Mouse (Mus musculus) spleen, adult 2 months (tissue): ENCODE measurements around the gene Abtb1. TPM values are rescaled to one million over a fixed set of nuclear protein-coding genes. Genes with fewer than 3 reads are reported as not detected.

Experiments used
- DNase-seq, 2 experiments: peaks; one replicate each; pipeline versions ENCODE4 v3.0.0 to v3.0.0-alpha.2; 2012 to 2021; ENCODE audit warnings: low spot score in 2 of 2, low read depth in 1 of 2
- H3K27ac ChIP-seq: fragments of 200-500 bp; 2 replicates; pipeline ENCODE4 v1.5.1; 2012; ENCODE audit warnings: low read length, inconsistent platforms; ENCODE audit not compliant: insufficient read depth
- H3K27me3 ChIP-seq: fragments of 200-500 bp; 2 replicates; pipeline ENCODE4 v1.6.1; 2012; ENCODE audit warnings: mild to moderate bottlenecking, moderate library complexity, low read length, inconsistent platforms; ENCODE audit not compliant: control insufficient read depth, insufficient read depth
- H3K36me3 ChIP-seq: fragments of 200-500 bp; 2 replicates; pipeline ENCODE4 v1.6.1; 2012; ENCODE audit warnings: mild to moderate bottlenecking, low read length, inconsistent platforms; ENCODE audit not compliant: control insufficient read depth, insufficient read depth
- H3K4me1 ChIP-seq: fragments of 200-500 bp; 2 replicates; pipeline ENCODE4 v1.6.1; 2011; ENCODE audit warnings: inconsistent platforms; ENCODE audit not compliant: control insufficient read depth, insufficient read depth, insufficient read length
- H3K4me3 ChIP-seq: fragments of 200-500 bp; 2 replicates; pipeline ENCODE4 v1.5.1; 2011; ENCODE audit warnings: mild to moderate bottlenecking, inconsistent platforms; ENCODE audit not compliant: insufficient read depth, insufficient read length; ENCODE audit errors: extremely low read depth
- CTCF ChIP-seq: fragments of 200-500 bp; IDR thresholded peaks from 2 replicates; pipeline ENCODE4 v1.5.1; 2011; ENCODE audit warnings: mild to moderate bottlenecking, inconsistent platforms; ENCODE audit not compliant: insufficient read depth, insufficient read length, insufficient replicate concordance; ENCODE audit errors: extremely low read depth
- POLR2A ChIP-seq: fragments of 200-500 bp; IDR thresholded peaks from 2 replicates; pipeline ENCODE4 v1.6.1; 2011; ENCODE audit warnings: low read depth, low read length, inconsistent platforms
- WGBS: fragments of 180-500 bp; shearing (Covaris S2); methylation state at CpG from one replicate; pipeline ENCODE4 v1.1.7; 2018; 5-methylcytosine and 5-hydroxymethylcytosine counted together
- polyA plus RNA-seq: library from polyadenylated mRNA; depleted of rRNA; stranded (reverse); fragments of >200 nt; gene quantifications from 2 replicates; pipeline ENCODE4 v1.2.3, GENCODE M21; 2012; rRNA removed

The Abtb1 gene
- polyA plus RNA-seq, 1 experiment: 80.8 TPM

DNA sequence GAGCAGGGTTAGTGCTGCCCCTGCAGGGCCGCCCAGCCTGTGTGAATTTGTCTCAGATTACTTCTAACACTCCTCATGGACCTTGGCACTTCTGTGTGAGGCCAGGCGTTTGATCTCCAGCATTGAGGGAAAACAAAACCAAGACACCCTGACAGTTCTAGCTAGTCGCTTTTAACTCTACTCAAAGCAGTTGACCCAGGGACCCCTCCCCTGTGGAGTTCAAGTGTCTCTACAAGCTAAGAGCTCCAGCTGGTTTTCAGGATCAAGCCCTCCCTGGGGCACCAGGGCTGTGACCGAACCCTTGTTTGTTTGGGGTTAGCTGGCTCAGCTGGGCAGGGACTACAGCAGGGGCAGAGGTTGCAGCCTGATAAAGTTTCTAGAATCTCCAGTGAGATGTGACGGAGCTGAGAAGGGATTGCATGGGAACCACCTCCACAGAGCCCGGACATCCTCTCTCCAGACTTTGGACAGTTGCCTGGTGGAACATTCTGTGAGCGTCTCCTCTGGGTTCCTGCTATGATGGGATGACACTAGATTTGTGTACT lies 49.6 kb downstream of the Abtb1 start:
- TF ChIP-seq CTCF: no peak
- TF ChIP-seq POLR2A: no peak
- Histone ChIP-seq H3K36me3 (no peaks in the 10 kb centered on the region), H3K4me3 (no peak overlapping the region), H3K4me1 (no peaks in the 10 kb centered on the region), H3K27me3 (no peaks in the 10 kb centered on the region), H3K27ac (no peak overlapping the region)
- DNase-seq: no peak
- 89% methylated on average over 7 of the region's 7 CpGs for WGBS

- no peak for DNase-seq
- WGBS: 81% methylated on average over 9 of the region's 9 CpGs
- no peaks in the 10 kb centered on the region for H3K4me1 ChIP-seq
- H3K27ac ChIP-seq: no peak overlapping the region
- TF ChIP-seq POLR2A (no peak), CTCF (no peak)
- no peaks in the 10 kb centered on the region for H3K36me3 ChIP-seq
- H3K4me3 ChIP-seq: no peak overlapping the region
- no peaks in the 10 kb centered on the region for H3K27me3 ChIP-seq
Observed at GRCm38 (mm10) chr6:88791299-88791698, 50.5 kb downstream of the Abtb1 start.

GRCm38 (mm10) chr6:88788219-88788618 lies 53.6 kb downstream of the Abtb1 start:
- Histone ChIP-seq H3K4me1 (no peaks in the 10 kb centered on the region; the same call in 1 of the 2 replicates), H3K27ac (no peak overlapping the region), H3K27me3 (no peaks in the 10 kb centered on the region), H3K36me3 (no peaks in the 10 kb centered on the region), H3K4me3 (no peak overlapping the region)
- WGBS: 92% methylated on average over 11 of the region's 11 CpGs
- TF ChIP-seq CTCF (no peak), POLR2A (no peak)
- DNase-seq: no peak

- Histone ChIP-seq H3K4me3 (no peak overlapping the region), H3K36me3 (no peaks in the 10 kb centered on the region), H3K27ac (no peak overlapping the region), H3K27me3 (no peaks in the 10 kb centered on the region), H3K4me1 (no peaks in the 10 kb centered on the region; the same call in 1 of the 2 replicates)
- 89% methylated on average over 14 of the region's 14 CpGs for whole genome bisulfite sequencing
- TF ChIP-seq POLR2A: no peak
- no peak for TF ChIP-seq CTCF
- no peak for DNase-seq
Observed at GRCm38 (mm10) chr6:88787496-88787895, 54.3 kb downstream of the Abtb1 start.

DNA sequence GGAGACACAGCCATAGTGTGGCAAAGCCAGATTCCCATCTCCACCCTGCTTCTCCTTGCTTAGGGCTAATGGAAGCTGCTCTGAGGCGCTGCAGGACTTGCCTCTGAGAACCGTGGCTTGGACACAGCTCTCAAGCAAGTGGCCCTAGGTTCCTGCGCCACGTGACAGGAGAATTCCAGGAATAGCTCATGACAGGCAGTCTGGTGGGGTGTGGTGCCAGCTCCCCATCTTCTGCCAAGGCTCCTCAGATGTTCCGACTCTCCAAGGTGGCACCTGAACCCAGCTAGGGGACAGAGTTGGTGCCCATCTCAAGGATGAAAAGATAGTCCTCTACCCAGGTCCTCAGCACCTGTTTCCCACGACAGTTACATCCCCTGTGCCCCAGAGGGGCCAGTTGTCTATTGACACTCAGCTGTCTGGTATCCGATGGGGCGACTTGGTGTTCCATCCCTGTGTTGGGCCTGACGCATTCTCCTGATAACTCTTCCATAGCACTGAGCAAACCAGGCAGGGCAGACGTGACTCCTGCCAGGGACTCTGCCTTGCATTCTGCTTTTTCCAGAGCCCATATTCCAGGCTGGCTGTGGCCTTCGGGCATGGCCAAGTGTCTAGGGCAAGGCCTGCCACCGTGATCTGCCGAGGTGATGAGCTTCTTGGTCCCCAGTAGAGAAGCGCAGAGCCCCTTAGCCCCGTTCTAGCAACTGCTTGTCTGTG lies 54.9 kb downstream of the Abtb1 start:
- no peak overlapping the region for H3K4me3 ChIP-seq
- 0 out of 2 replicates have a peak overlapping the region, but pooled peaks have one; percentile 46 for H3K27ac ChIP-seq
- DNase-seq: no peak
- no peaks in the 10 kb centered on the region; the same call in 1 of the 2 replicates for H3K4me1 ChIP-seq
- 93% methylated on average over 15 of the region's 15 CpGs for WGBS
- no peaks in the 10 kb centered on the region for H3K27me3 ChIP-seq
- no peaks in the 10 kb centered on the region for H3K36me3 ChIP-seq
- TF ChIP-seq POLR2A (no peak), CTCF (no peak)

Other genes with a start within 250 kb of the Abtb1 start
- gene Kbtbd12, start 204.0 kb downstream of the Abtb1 start, polyA plus RNA-seq: 0.07 and 0.19 TPM in 2 replicates
- gene Mgll, start 117.6 kb downstream of the Abtb1 start, polyA plus RNA-seq: 43.1 and 44.9 TPM in 2 replicates
- gene Podxl2, start 33.1 kb upstream of the Abtb1 start, polyA plus RNA-seq: 7.7 and 12.5 TPM in 2 replicates
- gene Mcm2, start 56.8 kb upstream of the Abtb1 start, polyA plus RNA-seq: 40.3 and 57.7 TPM in 2 replicates
- 154 and 163 TPM in 2 replicates for gene Tpra1, start 60.3 kb upstream of the Abtb1 start, polyA plus RNA-seq